Mouse (Mus musculus) hindbrain, embryonic 11.5 days (tissue): ENCODE measurements around the gene Scn8a. TPM values are rescaled to one million over a fixed set of nuclear protein-coding genes. Genes with fewer than 3 reads are reported as not detected.

Experiments used
- ATAC-seq: fragments of 200-750 bp; cut with Nextera tagmentation; 2 replicates; pipeline ENCODE4 v1.8.0; 2017; ENCODE audit warnings: mild to moderate bottlenecking, moderate TSS enrichment, moderate library complexity; ENCODE audit not compliant: low FRiP score
- DNase-seq: peaks from one replicate; pipeline ENCODE4 v3.0.0-alpha.2; 2015; ENCODE audit warnings: low spot score
- H3K27ac ChIP-seq: fragments of 300-500 bp; sonication (generic); 2 replicates; pipeline ENCODE4 v1.5.1; 2014; ENCODE audit warnings: mild to moderate bottlenecking, low read depth, low read length
- H3K27me3 ChIP-seq: fragments of 300-500 bp; sonication (generic); 2 replicates; pipeline ENCODE4 v1.6.1; 2014; ENCODE audit warnings: mild to moderate bottlenecking, low read length, moderate library complexity, mixed read lengths; ENCODE audit not compliant: control insufficient read depth, insufficient read depth
- H3K36me3 ChIP-seq: fragments of 300-500 bp; sonication (generic); 2 replicates; pipeline ENCODE4 v1.6.1; 2014; ENCODE audit warnings: mild to moderate bottlenecking, low read length, moderate library complexity, mixed read lengths; ENCODE audit not compliant: control insufficient read depth, insufficient read depth
- H3K4me1 ChIP-seq: fragments of 300-500 bp; sonication (generic); replicated peaks from 2 replicates; pipeline ENCODE4 v1.6.1; 2014; ENCODE audit warnings: low read length, mixed read lengths; ENCODE audit not compliant: control insufficient read depth, insufficient read depth
- H3K4me2 ChIP-seq: fragments of 300-500 bp; sonication (generic); replicated peaks from 2 replicates; pipeline ENCODE4 v1.6.1; 2014; ENCODE audit warnings: mild to moderate bottlenecking, low read depth, low read length
- H3K4me3 ChIP-seq: fragments of 300-500 bp; sonication (generic); 2 replicates; pipeline ENCODE4 v1.5.1; 2014; ENCODE audit warnings: low read depth, low read length
- H3K9ac ChIP-seq: fragments of 300-500 bp; sonication (generic); 2 replicates; pipeline ENCODE4 v1.6.1; 2014; ENCODE audit warnings: low read depth, low read length
- H3K9me3 ChIP-seq: fragments of 300-500 bp; sonication (generic); 2 replicates; pipeline ENCODE4 v1.6.1; 2016; ENCODE audit warnings: low read length; ENCODE audit not compliant: control insufficient read depth
- WGBS: fragments of 180-500 bp; shearing (Covaris S2); extraction: QIAGEN DNeasy Blood & Tissue Kit; methylation state at CpG from one replicate; pipeline ENCODE4 v1.1.7; 2014; 5-methylcytosine and 5-hydroxymethylcytosine counted together
- polyA plus RNA-seq: library from polyadenylated mRNA; unstranded; fragments of >200 nt; fragmentation: Nextera tagmentation; extraction: Ambion mirVana; gene quantifications from 2 replicates; pipeline ENCODE4 v1.2.1, GENCODE M21; 2014

Scn8a gene
- polyA plus RNA-seq, 1 experiment from 2014 or later, result 16.4 TPM

DNA sequence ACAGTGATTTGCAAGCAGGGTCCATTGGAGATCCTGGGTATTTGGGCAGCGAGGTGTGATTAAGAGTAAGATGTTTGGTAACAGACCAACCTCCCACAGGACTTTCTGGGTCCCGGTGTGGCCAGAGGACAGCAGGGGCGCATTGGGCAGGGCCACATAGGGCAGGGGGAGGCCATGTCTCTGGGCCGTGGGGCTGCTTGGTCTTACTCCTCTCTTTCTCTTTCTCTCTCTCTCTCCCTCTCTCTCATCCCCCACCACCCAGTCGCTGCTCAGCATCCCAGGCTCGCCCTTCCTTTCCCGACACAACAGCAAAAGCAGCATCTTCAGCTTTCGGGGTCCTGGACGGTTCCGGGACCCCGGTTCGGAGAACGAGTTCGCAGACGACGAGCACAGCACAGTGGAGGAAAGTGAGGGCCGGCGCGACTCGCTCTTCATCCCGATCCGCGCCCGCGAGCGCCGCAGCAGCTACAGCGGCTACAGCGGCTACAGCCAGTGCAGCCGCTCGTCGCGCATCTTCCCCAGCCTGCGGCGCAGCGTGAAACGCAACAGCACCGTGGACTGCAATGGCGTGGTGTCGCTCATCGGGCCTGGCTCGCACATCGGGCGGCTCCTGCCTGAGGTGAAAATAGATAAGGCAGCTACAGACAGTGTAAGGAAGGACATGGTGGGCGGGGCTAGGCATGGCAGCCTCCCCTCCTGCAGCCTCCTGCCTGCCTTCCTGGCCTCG, 113.9 kb downstream of the Scn8a start:
- H3K4me3 ChIP-seq, result peak overlapping the region; percentile 46
- no peaks in the 10 kb centered on the region for H3K9me3 ChIP-seq
- H3K4me1 ChIP-seq, result no peaks in the 10 kb centered on the region
- under 1% methylated on average over 46 of the region's 46 CpGs for WGBS
- H3K4me2 ChIP-seq, result peak overlapping the region; percentile 84
- ATAC-seq (peak; percentile 89), DNase-seq (peak; percentile 82)
- H3K27me3 ChIP-seq, result no peaks in the 10 kb centered on the region
- no peaks in the 10 kb centered on the region for H3K36me3 ChIP-seq
- peak overlapping the region; percentile 65 for H3K27ac ChIP-seq
- peak overlapping the region; percentile 76 for H3K9ac ChIP-seq

DNA sequence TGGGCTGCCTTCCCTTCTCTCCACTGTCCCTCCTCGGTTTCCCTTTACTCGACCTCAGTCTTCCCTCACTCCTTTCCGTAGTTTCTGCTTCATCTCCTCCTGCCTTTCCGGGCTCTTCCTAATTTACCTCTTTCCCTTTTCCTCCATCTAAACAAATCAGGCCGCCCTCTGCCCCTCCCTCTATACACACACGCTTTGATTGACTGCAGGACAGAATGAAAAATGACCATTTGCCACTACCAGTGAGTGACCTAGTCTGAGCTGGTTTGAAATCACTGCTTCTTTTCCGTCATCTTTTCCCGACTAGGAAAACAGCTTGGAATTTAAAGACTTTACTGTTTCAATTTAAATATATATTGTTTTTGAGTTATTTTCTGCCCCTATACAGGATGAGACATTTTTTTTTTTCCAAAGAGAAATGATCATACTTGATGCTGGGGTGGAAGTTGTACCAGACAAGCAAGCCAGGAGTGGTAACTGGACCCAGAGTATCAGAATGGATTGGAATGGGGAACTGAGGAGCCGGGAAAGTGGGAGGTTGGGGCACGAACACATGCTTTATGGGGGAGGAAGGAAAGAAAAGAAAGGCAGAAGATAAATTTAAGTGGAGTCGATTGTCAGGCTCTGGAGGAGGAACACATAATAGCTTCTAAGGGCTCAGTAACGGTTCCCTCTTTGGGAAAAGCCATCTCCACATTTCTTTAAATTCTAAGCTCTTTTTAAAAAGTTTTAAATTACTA, 114.7 kb downstream of the Scn8a start:
- ATAC-seq (peak; percentile 60), DNase-seq (no peak)
- Histone ChIP-seq H3K4me1 (no peaks in the 10 kb centered on the region), H3K4me2 (peak overlapping the region; percentile 84), H3K9me3 (no peaks in the 10 kb centered on the region), H3K27ac (peak overlapping the region; percentile 65; the same call in 1 of the 2 replicates), H3K36me3 (no peaks in the 10 kb centered on the region), H3K27me3 (no peaks in the 10 kb centered on the region), H3K4me3 (peak overlapping the region; percentile 46), H3K9ac (peak overlapping the region; percentile 76)
- WGBS, result 24% methylated on average over 12 of the region's 12 CpGs

DNA sequence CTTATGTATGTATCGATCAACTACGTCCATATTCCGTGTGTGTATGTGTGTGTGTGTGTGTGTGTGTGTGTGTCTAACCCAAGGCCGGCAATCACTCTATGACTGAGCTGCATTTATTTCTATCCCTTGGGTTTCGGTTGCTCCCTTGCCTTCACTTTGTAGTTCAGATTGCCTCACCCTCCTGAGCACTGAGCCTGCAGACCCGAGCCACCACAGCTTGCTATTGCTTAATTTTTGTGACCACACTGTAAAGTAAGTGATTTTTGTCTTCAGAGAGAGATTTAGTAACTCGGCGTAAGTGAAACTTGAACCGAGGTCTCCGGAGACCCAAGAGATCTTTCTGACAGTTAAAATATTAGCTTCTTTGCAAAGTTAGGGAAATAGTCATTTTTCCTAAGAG, 116.8 kb downstream of the Scn8a start:
- Histone ChIP-seq H3K27me3 (no peaks in the 10 kb centered on the region), H3K4me2 (no peak overlapping the region), H3K9me3 (no peaks in the 10 kb centered on the region), H3K4me1 (no peaks in the 10 kb centered on the region), H3K9ac (no peak overlapping the region), H3K4me3 (no peak overlapping the region), H3K27ac (no peak overlapping the region), H3K36me3 (no peaks in the 10 kb centered on the region)
- DNase-seq, result no peak
- ATAC-seq, result no peak
- 84% methylated on average over 10 of the region's 10 CpGs for WGBS

DNA sequence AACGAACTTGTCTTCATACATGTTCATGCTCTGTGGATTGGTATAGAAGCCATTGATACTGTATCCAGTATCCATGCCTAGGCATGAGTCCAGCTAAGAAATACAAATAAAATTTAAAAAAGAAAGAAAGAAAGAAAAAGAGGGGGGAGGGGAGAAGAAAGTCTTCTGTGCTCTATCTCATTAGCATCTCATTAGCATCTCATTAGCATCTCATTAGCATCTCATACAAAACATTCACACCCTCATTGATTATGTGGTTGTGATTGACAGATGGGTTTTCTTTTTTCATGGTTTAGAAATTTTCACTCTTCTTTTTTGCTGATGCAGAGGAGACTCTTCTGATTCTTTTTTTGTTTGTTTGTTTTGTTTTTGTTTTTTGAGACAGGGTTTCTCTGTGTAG, 117.4 kb downstream of the Scn8a start:
- no peak overlapping the region for H3K27ac ChIP-seq
- DNase-seq, result no peak
- no peak for ATAC-seq
- H3K4me1 ChIP-seq, result no peaks in the 10 kb centered on the region
- no peak overlapping the region for H3K4me3 ChIP-seq
- H3K9ac ChIP-seq, result no peak overlapping the region
- H3K4me2 ChIP-seq, result no peak overlapping the region
- no peaks in the 10 kb centered on the region for H3K36me3 ChIP-seq
- 95% methylated on average over 1 of the region's 1 CpGs for WGBS
- no peaks in the 10 kb centered on the region for H3K9me3 ChIP-seq
- H3K27me3 ChIP-seq, result no peaks in the 10 kb centered on the region

DNA sequence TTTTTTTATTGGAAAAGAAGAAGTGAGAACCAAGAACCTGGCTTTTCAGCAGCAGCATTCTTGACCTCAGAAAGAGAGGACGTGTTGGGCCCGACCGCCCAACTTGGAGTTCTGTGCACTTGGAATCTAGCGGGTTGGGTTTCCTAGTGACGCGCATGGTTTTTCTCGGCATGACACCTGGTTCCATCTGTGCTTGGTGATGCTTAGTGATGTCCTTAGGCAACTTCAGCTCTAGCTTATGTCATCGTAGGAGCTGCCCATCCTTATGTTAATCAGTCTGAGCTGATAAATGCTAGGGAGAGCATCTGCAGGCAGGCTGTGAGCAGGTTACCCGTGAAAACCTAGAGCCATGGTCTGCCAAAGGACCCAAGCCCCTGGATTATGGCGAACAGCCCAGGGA, 120.6 kb downstream of the Scn8a start:
- Histone ChIP-seq H3K27ac (no peak overlapping the region), H3K4me3 (no peak overlapping the region), H3K4me1 (no peaks in the 10 kb centered on the region), H3K9me3 (no peaks in the 10 kb centered on the region), H3K27me3 (no peaks in the 10 kb centered on the region), H3K36me3 (no peaks in the 10 kb centered on the region), H3K9ac (no peak overlapping the region), H3K4me2 (no peak overlapping the region)
- ATAC-seq (no peak), DNase-seq (no peak)
- WGBS, result 92% methylated on average over 10 of the region's 10 CpGs

DNA sequence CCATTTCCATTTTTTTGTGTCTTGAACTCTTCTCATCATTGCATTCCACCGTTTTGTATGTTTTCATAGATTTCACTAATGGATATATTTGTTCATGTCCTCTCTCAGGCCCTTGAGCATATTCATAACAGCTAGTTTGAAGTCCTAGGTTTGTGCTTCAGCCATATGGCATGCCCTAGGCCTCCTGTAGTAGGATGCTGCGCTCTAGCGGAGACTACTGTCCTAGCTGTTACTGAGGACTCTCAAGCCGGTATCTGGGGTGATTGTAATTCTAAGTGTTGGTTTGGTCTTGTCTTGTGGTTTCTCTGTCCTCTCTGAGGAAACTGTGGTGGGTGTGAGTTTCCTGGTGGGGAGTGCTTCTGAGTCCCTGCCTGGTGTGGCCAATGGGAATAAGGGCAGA, 127.4 kb downstream of the Scn8a start:
- Histone ChIP-seq H3K9me3 (no peaks in the 10 kb centered on the region), H3K4me3 (no peak overlapping the region), H3K4me1 (no peaks in the 10 kb centered on the region), H3K9ac (no peak overlapping the region), H3K4me2 (no peak overlapping the region), H3K27ac (no peak overlapping the region), H3K27me3 (no peaks in the 10 kb centered on the region), H3K36me3 (no peaks in the 10 kb centered on the region)
- ATAC-seq (no peak), DNase-seq (peak; percentile 51)
- whole genome bisulfite sequencing, result 36% methylated on average over 4 of the region's 4 CpGs

DNA sequence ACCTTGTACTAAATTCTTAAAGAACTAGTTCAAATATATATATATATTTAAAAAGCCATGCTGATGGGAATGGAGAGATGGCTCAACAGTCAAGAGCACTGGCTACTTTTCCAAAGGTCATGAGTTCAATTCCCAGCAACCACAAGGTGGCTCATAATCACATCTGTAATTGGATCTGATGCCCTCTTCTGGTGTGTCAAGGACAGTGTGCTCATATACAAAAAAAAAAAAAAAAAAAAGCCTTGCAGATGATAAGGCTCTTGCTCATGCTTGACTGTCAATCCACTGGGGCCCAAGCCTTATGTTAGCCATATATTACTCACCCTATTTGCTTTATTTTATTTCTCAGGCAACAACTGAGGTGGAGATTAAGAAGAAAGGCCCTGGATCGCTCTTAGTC, 132.0 kb downstream of the Scn8a start:
- Histone ChIP-seq H3K4me2 (no peak overlapping the region), H3K4me3 (no peak overlapping the region), H3K9me3 (no peaks in the 10 kb centered on the region), H3K36me3 (no peaks in the 10 kb centered on the region), H3K27me3 (no peaks in the 10 kb centered on the region), H3K4me1 (no peaks in the 10 kb centered on the region), H3K9ac (no peak overlapping the region), H3K27ac (no peak overlapping the region)
- WGBS, result 100% methylated on average over 1 of the region's 1 CpGs
- no peak for ATAC-seq
- no peak for DNase-seq

DNA sequence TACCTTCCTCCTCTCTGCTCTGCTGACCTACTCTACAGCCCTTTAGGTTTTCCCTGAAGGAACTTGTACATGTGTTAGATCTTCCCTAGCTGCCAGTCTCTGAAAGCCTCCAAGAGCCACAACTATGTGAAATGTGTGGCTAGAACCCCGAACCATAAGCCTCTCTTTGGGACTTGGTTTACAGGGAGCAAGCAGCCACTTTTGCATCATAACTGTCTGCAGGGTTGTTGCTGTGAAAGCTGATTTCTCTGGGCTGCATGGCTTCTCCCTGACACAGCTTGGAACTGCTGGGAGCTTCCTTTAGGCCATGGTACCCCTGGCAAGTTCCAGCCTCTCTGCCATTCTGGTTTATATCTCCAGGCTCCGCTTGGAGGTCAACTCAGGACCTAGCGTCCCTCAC, 132.8 kb downstream of the Scn8a start:
- no peak overlapping the region for H3K4me3 ChIP-seq
- WGBS, result 93% methylated on average over 3 of the region's 3 CpGs
- H3K4me2 ChIP-seq, result no peak overlapping the region
- no peak overlapping the region for H3K9ac ChIP-seq
- H3K36me3 ChIP-seq, result no peaks in the 10 kb centered on the region
- H3K27ac ChIP-seq, result no peak overlapping the region
- H3K4me1 ChIP-seq, result no peaks in the 10 kb centered on the region; the same call in 1 of the 2 replicates
- ATAC-seq (no peak), DNase-seq (no peak)
- no peaks in the 10 kb centered on the region for H3K9me3 ChIP-seq
- no peaks in the 10 kb centered on the region for H3K27me3 ChIP-seq

DNA sequence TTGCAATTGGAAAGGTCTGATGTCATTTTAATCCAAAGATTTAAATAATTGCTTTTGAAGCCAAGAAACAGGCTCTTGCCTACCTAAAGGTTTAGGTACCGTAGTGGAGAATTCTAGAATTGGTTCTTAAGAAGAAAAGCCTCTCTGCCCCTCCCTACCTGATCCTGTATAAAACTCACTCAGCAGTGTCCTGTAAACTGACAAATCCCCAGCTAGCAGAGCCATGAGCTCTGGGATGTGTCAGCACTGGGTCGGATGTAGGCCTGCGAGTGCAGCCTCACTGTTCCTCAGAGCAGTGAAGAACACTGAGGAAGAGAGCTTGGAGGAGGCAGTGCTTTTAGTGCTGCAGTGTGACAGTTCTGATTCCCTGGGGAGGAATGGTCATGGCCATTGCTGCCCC, 134.9 kb downstream of the Scn8a start:
- Histone ChIP-seq H3K27ac (no peak overlapping the region), H3K36me3 (no peaks in the 10 kb centered on the region), H3K9me3 (no peaks in the 10 kb centered on the region), H3K4me1 (no peaks in the 10 kb centered on the region; the same call in 1 of the 2 replicates), H3K4me3 (no peak overlapping the region), H3K4me2 (no peak overlapping the region), H3K9ac (no peak overlapping the region), H3K27me3 (no peaks in the 10 kb centered on the region)
- ATAC-seq, result no peak
- WGBS, result 87% methylated on average over 3 of the region's 3 CpGs
- DNase-seq, result no peak
